In genomic region chrX:140558176-140558844, GRCm38 (mm10) we compare ENCODE assay signal across 10 mouse cellular contexts. TPM values are rescaled to one million over a fixed set of nuclear protein-coding genes. Genes with fewer than 3 reads are reported as not detected.
DNase-seq lines count a peak whose midpoint lies in the region; ATAC-seq lines count a peak whose summit lies in the region.
"Had no signal": no experiment of that assay in that cellular context is flagged by ENCODE, and none has a peak within 500 bp of the region (broad histone marks: within the 10 kb centered on the region; RNA-seq: fewer than 3 reads in every experiment).

No protein-coding gene starts in this region.

- no peak for ATAC-seq in monocyte, adult 5-6 weeks (replicated peaks; ENCODE audit: insufficient number of reproducible peaks, low FRiP score, low TSS enrichment, poor library complexity, severe bottlenecking)
- ATAC-seq: forebrain, postnatal 0 days had no signal

- no peak overlapping the region for H3K4me3 ChIP-seq in heart, embryonic 10.5 days
- H3K4me3 ChIP-seq: liver, embryonic 15.5 days had no signal

- intact Hi-C loops in heart, postnatal 25 days (cut with DNase I), result no loop called here
- intact Hi-C loops in left cerebral cortex, postnatal 36 days (cut with DNase I), result no loop called here

- DNase-seq in heart, adult 11 months, result peak; percentile 99
- DNase-seq in heart, embryonic 10.5 days (ENCODE audit: low spot score), result no peak
- DNase-seq in brain, adult 2 months (ENCODE audit: low read depth, low spot score), result peak; percentile 34
- peak; percentile 67 for DNase-seq in heart, postnatal 25 days (ENCODE audit: low spot score)
- DNase-seq in lung, postnatal 4 days, result peak; percentile 69 to 86
- DNase-seq in left cerebral cortex, postnatal 36 days (ENCODE audit: low spot score in 2 of 2), result no peak
- DNase-seq in right cerebral cortex, postnatal 14 days, result no peak
- DNase-seq: forebrain, postnatal 0 days had no signal

- H3K9me3 ChIP-seq in heart, embryonic 10.5 days, result no peaks in the 10 kb centered on the region
- H3K9me3 ChIP-seq: liver, embryonic 15.5 days had no signal

- WGBS in heart, embryonic 10.5 days, result 64% methylated on average over 6 of the region's 6 CpGs

- no peaks in the 10 kb centered on the region for H3K36me3 ChIP-seq in heart, embryonic 10.5 days
- H3K36me3 ChIP-seq: liver, embryonic 15.5 days had no signal

- H3K27me3 ChIP-seq in heart, embryonic 10.5 days (ENCODE audit: insufficient read depth, poor library complexity, severe bottlenecking), result peaks cover 9% of the 10 kb centered on the region
- H3K27me3 ChIP-seq: liver, embryonic 15.5 days had no signal

- no peaks in the 10 kb centered on the region for H3K4me1 ChIP-seq in heart, embryonic 10.5 days
- H3K4me1 ChIP-seq: liver, embryonic 15.5 days had no signal

- no peak overlapping the region for H3K27ac ChIP-seq in heart, embryonic 10.5 days
- H3K27ac ChIP-seq: liver, embryonic 15.5 days had no signal

RNA-seq across cellular contexts. Expression of gene Tsc22d3, which starts 42.1 kb away (rescaled TPM):
- polyA plus RNA-seq in heart, embryonic 10.5 days (2016; fragmentation: Nextera tagmentation; extraction: Ambion mirVana), result 139 and 202 TPM in 2 replicates
- total RNA-seq in heart, postnatal 25 days (2021), result 100 to 1,000 TPM; 130 to 184 TPM
- 306 to 448 TPM (median 317 TPM) in 3 replicates for total RNA-seq in monocyte, adult 5-6 weeks (2017)
- 100 to 1,000 TPM; 126 to 137 TPM for total RNA-seq in left cerebral cortex, postnatal 36 days (2021)

Comparison
In these comparisons a context has a peak if more than half of its experiments do, and no peak if none do; other contexts are left out.
1. DNase-seq: peak in heart, adult 11 months (single experiment), brain, adult 2 months (single experiment), heart, postnatal 25 days (single experiment) and lung, postnatal 4 days (2 of 2); none in heart, embryonic 10.5 days (single experiment), left cerebral cortex, postnatal 36 days (0 of 2) and right cerebral cortex, postnatal 14 days (single experiment).